Mouse (Mus musculus): Measurements from ENCODE around the gene Tsr3. TPM values are rescaled to one million over a fixed set of nuclear protein-coding genes. Genes with fewer than 3 reads are reported as not detected.
A peak's percentile ranks its signal among the peaks of the same experiment; 100 is the strongest.

The Tsr3 gene
- total RNA-seq, 2 experiments from 2014 or later, result 7.7 to 9.5 TPM

GRCm38 (mm10) chr17:25243131-25243780 lies 3.3 kb downstream of the Tsr3 start:
- DNase-seq, result no peak

GRCm38 (mm10) chr17:25244239-25244638 lies 4.3 kb downstream of the Tsr3 start:
- no peak for DNase-seq

- no peak for DNase-seq
These were observed 8.2 kb downstream of the Tsr3 start for GRCm38 (mm10) chr17:25248033-25248750.

- no peak for DNase-seq
These were observed 10.3 kb downstream of the Tsr3 start for GRCm38 (mm10) chr17:25250181-25250835.

- no peak for DNase-seq
These were observed 12.7 kb downstream of the Tsr3 start for GRCm38 (mm10) chr17:25252643-25253042.

- DNase-seq, result no peak
These were observed 13.8 kb downstream of the Tsr3 start for GRCm38 (mm10) chr17:25253760-25254159.

GRCm38 (mm10) chr17:25255110-25255509 lies 15.1 kb downstream of the Tsr3 start:
- DNase-seq, result no peak

- no peak for DNase-seq
These were observed 16.3 kb downstream of the Tsr3 start, which contains the start of gene Baiap3 for GRCm38 (mm10) chr17:25256140-25256754. Gene Baiap3 (minus strand): TSS chr17:25256364.

GRCm38 (mm10) chr17:25257804-25258261 lies 17.9 kb downstream of the Tsr3 start:
- no peak for DNase-seq

- DNase-seq, result peak; percentile 60 to 78
These were observed 24.5 kb downstream of the Tsr3 start for GRCm38 (mm10) chr17:25264453-25264852.

- DNase-seq, result no peak
These were observed 30.9 kb downstream of the Tsr3 start for GRCm38 (mm10) chr17:25270795-25271335.

GRCm38 (mm10) chr17:25272326-25272725 lies 32.4 kb downstream of the Tsr3 start:
- DNase-seq, result no peak

- DNase-seq, result peak in 1 of 2 experiments; percentile 93
These were observed 33.2 kb downstream of the Tsr3 start for GRCm38 (mm10) chr17:25272951-25273705.

GRCm38 (mm10) chr17:25273706-25274501 lies 33.9 kb downstream of the Tsr3 start:
- peak; percentile 97 to 99 for DNase-seq

- no peak for DNase-seq
These were observed 34.8 kb downstream of the Tsr3 start, which contains the start of gene Ube2i for GRCm38 (mm10) chr17:25274571-25275346. Gene Ube2i (minus strand): TSS chr17:25274622.

GRCm38 (mm10) chr17:25275833-25276232 lies 35.9 kb downstream of the Tsr3 start:
- no peak for DNase-seq

- DNase-seq, result peak; percentile 43 to 72
These were observed 42.2 kb downstream of the Tsr3 start for GRCm38 (mm10) chr17:25282133-25282532.

GRCm38 (mm10) chr17:25285033-25285432 lies 45.1 kb downstream of the Tsr3 start:
- DNase-seq, result peak; percentile 67 to 82

- peak; percentile 25 to 42 for DNase-seq
These were observed 48.9 kb downstream of the Tsr3 start for GRCm38 (mm10) chr17:25288842-25289241.

GRCm38 (mm10) chr17:25290411-25290810 lies 50.4 kb downstream of the Tsr3 start:
- no peak for DNase-seq

Data from heart, adult 18-20 months (tissue).